Mouse (Mus musculus) right cerebral cortex, postnatal 36 days (tissue): ENCODE results near the gene Hs3st1.
"Not testable (repeated sequence)": the region's sequence is repeated elsewhere in the genome, so short reads cannot be mapped to it uniquely, and the experiment has no call there.

Source experiments
- DNase-seq, 2 experiments: peaks; one replicate each; pipeline ENCODE4 v3.0.0; 2022; ENCODE audit warnings: low spot score in 2 of 2, mixed read lengths in 1 of 2

Hs3st1 gene

DNA sequence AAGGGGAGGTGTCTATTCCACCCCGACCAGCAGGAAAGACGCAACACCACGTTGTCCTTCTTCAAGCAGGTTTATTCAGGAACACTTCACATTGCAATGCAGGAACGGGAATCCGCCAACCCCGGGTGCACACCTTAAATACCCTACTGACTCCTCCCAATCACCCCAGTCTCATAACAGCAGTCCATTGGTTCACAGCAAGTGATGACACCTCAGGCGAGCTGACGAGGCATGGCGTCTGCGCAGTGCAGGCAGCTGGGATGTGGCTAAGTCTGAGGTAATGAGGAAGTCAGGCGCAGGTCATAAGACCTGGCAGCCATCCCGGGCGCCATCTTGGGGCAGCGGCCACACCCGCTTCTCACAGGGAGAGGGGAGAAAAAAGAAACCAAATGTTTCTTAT is at the start of gene Hs3st1:
Gene Hs3st1, minus strand, starts transcription at position 101 of the 400 bp plus-strand sequence.
- not testable (repeated sequence) for DNase-seq

DNA sequence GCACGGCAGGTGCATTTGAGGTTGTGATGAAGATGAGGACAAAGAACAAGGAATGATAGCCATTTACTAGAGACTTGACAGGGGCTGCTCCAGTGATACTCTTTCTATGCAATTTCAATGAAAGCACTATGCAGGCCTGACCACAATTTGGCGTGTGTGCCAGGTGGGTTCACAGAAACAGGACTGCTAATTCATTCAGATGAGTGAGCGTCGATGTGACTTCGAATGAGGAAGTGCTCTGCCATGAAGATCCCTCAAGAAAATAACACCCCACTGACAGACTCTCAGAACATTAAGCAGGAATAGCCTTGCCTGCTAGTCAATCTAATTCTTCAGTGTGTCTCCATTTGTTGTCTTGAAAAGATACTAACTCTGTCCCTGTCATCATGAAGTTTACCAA is 49.4 kb upstream of the Hs3st1 start:
- DNase-seq = no peak

DNA sequence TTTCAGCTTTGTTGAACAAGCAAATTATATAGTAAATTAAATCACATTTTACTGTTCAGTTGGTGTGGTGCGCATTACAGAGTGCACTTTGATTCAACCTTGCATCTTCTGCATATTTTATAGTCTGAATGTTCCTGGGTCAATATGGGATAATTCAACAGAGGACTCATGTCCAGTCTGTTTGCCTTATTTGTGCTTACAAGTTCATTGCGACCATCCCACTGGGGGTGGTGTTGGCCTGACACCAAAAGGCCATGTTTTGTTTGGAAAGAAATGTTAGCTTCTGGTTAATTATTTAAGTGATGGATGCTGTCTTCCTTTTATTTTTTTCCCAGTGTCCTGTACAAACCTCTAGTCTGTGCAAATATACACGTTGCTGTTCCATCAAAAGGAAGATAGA is 48.7 kb upstream of the Hs3st1 start:
- no peak for DNase-seq

DNA sequence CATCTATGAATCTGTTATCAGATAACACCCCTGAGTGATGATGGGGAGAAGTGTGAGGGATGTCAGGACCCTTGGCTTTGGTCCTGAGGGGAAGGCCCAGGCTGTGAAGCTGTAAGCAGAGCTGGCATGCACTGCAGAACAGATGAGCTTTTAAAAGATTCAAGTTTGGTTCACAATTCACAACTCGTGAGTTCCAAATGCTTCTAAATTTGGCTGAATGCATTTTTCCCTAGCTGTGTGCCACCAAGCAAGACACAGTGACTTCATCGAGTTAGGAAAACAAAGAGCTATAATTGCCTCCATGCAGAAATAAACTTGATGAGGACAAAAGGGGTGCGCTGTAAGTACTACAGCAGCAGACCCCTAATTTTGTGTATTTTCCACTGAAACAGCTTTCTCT is 48.2 kb upstream of the Hs3st1 start:
- peak in 1 of 2 experiments; percentile 49 for DNase-seq

DNA sequence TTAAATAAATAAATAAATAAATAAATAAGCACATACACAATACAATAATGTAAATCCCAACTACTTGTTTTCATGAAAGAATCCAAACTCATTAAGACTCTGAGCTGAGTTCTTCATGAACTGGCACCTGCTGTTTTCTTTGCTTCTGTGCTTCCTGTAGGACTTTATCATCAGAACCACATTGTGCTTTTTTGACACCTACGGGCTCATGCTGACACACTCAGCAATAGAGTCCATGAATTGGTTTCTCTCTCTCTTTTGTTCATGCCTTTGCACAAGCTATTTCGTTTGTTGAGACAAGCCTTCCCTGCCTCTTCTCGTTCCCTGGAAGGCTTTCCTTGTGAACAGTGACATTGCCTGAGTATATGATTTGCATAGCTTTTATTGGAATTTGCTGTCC is 46.8 kb upstream of the Hs3st1 start:
- no peak for DNase-seq

DNA sequence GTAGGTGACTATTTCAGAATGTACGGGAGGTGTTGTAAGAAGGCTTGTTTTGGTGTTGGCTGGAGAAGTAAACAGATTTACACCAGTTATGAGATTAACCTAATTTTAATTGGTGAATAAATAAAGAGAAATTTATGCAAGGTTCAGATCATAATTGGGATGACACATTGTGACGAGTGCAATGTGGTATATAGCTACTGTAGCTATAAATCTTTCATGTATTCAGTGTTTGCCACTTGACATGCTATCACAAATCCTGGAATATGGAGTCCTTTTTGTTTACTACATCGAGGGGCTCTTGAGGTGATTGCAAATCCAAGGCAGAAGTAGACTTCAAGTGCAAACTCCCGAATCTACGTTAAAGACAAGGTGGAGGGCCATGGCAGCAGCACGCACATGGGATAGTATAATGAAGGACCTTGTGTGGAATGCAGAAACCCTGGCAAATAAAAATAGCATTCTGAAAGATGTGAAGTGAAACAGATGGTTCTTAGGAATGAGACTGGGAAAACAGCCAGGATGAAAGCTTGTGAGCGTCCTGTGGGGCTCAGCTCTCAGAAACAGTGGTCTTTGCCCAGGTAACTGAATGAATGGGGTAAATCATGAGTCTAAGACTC is 21.9 kb upstream of the Hs3st1 start:
- DNase-seq = no peak

DNA sequence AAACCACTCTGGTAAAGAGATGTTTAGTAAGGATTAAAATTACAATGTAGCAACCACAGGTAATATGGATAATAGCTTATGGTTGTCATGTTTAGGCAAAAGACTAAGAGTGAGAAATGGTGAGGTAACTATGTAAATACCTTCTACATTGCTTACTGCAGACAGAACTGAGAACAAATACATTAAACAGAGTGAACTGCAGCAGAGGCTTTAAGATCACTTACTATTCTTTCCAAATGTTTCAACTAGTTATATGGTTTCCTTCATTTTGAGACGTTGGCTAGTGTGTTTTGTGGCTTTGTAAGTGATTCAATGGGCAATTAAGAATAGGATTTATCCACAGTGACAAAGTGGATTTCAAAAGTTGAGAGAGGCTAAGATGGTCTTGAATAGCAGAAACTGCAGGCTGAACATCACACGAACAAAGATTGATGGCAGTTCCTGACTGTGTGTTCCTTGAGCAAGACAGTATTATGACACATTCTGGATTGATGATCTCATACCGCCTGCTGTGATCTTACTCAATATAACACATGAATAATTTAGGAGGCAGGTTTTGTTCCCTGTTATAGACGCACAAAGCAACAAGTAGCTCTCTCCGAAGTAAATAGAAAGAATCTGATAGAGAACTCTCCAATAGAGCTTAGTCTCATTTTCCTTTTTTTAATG is 16.5 kb upstream of the Hs3st1 start:
- DNase-seq = no peak

DNA sequence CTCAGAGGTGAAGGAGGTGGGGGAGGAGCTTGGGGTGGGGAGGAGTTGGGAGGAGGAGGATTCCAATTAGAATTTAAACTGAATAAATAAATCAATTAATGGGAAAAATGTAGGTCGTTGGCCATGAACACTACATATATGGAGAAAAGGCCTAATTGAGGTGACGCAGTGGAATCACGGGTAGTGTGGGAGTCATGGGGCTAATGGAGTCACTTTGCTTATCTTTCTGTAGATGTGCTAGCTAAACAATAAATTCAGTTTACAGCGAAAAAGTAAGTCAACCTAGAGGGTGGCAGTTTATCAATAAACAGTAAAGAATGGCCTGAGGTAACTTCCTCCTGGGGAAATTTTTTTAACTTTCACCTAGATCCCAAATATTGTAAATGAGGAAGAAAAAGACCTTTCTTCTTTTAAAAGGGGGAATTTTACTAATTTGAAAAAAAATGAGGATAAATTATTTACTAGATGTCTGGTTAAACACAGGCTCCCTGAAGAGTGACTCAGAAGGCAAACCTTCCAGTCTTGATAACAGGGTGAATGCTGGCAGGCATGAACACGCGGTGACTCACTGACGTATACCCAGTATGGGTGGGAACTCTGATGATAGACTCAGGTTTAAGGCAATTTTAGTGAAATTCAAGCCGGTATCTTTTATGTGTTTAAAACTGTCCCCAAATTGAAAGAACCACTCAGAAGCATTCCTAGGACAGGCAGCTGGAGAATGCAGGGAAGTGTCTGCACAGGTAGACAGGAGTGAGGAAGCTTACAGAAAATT is 6.6 kb upstream of the Hs3st1 start:
- DNase-seq = no peak

DNA sequence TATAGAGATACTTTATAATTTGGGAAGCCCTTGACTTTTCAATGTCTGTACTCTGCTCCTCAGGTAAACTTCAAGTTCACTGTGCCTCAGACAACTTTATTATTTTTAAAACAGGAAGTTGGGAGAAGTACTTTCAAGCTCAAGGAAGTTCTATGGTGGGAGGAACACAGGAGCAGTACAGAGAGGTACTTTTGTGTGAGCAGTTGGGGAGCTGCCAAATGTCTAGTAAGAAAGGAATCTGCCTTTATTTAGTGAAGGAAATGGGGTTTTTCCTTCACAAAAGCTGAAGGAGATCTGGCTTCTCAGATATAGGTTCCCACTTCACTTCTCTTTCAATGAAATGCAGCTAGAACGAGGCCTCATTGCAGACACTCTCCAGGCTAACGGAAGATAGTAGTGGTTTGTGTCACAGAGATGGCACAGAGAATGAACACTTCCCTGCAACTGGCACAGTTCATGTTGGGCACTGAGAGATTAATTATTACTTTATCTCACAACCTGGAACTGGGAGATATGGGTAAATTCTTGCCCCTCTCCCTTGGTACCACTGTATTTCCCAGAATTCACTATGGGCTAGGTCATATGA is 3.7 kb upstream of the Hs3st1 start:
- DNase-seq = no peak

DNA sequence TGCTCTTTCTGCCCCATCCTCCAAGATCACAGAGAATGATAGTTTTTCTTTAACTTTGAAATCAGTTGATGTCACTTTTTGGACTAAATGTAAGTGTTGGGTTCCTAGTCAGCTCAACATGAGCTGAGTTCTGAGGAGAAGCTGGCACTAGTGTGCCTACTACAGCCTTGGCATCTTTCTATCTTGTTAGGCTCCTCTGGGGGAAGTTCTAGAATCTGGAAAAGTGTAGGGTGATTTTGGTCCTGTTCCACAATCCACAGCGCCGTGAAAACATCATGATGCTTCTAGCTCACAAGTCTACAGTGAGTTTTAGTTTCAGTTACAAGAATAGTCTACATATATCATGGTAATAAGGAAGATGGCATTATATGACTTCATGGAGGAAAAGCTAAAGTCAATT is 18.4 kb downstream of the Hs3st1 start:
- no peak for DNase-seq

DNA sequence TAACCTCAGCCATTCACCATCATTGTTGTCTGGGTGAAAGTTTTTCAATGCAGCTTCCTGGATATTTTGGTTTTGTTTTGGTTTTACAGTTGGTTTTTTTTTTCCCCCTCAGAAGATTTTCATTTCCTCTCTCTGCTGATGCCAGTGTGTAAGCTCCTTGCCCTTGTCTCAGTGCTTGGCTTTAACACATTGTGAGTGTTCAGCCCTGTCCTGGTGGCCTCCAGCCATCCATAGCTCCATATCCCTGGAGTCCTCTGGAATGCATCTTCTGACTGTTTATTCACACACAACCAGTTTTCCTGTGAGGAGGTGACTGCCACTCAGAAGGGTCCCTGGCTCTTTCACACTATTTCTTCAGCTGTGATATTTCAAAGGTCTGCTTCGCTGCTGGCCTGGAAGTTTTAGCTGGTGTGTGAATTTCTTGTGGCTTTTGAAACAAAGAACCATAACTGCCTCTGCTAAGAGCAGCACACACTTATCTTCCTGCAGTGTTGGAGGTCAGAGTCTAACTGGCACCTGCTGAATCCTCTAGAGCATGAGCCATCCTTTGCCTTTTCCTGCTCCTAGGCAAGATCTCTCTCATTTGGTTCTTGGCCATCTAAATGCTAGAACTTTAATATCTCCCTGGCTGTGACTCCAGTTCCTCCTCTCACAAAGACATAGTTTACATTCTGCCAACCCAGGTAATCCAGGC is 21.4 kb downstream of the Hs3st1 start:
- no peak for DNase-seq

DNA sequence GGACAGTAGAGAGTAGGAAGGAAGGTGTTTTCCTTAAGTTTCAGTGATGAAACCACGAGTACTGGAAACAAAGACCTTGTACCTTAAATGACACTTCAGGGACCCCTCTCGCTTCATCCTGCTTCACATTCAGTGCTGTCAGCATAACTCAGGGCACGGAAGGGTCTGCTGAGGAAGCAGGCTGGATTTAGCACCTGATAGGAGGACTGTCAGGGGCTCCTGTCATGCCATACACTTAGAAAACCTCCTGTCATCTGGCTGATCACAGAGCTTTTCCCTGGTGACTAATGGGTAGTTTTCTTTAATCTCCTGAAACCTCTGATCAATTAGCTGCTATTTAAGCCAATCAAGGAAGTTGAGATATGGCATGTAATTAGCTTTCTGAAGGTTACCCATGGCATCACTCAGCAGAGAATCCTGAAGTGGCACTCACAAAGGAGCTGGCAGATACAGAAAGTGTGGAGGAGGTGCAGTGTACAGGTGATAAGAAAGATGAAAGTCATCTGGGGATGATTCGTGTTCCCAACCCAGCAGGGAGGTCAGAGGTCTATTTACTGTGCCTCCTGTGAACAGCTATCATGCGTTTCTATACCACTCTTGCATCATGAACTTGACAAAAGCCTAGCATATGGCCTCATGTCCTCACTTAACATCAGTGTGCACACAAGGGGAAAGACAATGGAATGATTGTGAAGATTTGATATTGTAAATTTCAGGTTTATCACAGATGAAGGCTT is 22.1 kb downstream of the Hs3st1 start:
- DNase-seq = no peak

DNA sequence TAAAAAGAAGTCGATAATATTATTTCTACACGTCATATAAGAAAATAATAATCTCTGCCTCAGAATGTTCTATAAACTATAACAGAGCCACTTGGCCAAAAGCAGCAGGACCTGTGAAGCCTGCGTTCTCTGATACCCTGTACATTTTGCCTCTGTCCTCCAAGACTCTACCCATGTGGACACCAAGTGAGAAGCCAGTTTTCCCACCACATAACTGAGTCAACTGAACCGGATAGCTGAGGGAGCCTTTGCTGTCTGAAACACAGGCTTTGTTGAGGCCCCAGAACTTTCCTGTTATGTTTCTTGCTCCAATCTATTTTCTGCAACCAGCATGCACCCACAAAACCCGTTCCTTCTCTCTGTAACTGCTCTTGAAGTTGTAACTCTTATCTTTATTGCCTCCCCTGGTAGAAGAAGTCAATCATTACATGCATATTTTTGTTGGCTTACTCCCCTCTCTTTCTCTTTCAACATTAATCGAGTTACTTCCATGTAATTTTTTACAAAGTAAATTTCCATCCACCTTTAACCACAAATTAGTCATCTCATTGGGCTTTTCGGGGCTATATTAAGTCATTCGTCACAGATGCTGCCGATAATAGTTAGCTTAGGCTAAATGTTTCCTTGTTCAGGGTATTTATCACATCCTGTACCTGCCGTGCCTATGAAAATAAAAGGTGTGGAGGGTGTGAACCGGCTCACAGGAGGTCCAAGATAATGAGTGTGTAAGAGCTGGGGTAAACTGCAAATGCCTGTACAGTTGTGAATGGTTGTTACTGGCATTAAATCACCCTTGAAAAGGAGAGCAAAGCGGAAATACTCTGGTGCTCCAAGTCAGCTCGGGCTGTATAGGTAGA is 39.4 kb downstream of the Hs3st1 start:
- DNase-seq = no peak

DNA sequence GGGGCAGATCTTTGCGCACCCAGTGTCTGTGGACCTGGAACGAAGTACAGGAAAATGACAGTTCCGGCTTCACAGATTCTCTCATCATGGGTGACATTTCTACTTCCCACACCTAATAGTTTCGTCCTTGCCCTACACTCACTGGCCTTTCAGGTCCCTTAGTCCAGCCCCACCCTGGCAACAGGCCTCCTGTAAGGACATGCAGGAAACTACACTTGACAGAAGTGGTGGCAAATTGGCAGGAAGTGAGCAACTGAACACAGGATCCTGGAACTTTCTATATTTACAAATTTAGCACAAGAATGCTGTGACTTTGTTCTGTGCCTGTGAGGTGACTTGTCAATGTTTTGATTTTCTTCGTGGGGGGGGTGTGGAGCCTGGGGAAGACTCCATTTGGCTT is 40.1 kb downstream of the Hs3st1 start:
- DNase-seq = no peak

DNA sequence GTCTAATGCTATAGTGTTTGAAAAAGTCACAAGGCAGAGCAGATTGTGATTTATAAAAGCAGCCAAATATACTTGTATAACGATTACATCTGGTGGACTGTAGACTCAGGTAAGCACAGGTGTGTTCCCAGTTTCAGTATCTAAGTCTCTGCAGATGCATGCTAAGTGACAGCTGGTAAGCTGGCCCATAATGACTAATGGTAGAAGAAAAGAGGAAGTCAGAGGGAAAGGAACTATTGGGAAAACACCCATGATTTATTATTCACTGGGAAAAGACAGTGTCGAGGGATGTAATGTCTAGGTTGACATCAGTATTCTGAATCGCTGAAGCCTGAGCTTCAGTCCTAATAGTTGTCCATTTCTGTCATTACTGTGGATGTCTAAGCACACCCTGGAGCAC is 49.7 kb downstream of the Hs3st1 start:
- DNase-seq = no peak

DNA sequence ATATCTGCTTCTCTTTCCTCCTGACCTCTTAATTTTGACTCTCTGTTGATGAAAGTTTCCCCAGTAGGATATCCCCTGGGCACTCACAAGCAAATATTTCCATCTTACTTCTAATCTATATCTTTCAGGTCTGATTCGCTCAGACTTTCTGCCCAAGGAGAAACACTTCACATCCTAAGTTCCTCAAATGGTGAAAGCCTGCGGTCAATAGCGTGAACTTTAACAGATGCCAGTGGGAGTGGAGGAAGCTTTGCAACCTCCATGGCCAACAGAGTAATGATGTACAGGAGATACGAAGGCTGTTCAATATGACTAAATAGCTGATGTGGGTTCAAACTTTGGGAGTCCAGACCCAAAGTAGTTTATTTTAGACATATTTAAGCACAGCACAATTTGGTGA is 94.4 kb downstream of the Hs3st1 start:
- DNase-seq = no peak

DNA sequence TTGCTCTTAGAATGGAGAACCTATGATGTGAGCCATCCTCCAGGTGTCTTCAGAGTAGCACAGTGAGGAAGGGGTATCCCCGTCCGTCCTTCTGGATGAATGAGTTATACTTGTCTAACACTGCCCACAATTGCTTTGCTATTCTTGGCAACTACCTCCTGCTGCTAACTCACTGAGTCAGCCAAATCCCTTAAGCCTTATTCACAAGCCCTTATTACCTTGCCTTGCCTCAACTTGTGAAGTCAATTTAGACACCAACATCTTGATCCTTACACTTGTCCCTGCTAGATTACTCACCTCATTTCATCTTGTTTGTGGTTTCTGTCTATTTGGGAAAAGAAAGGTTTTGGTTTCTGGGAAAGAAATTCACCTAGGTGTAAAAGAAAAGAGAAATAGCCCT is 95.9 kb downstream of the Hs3st1 start:
- DNase-seq = no peak

DNA sequence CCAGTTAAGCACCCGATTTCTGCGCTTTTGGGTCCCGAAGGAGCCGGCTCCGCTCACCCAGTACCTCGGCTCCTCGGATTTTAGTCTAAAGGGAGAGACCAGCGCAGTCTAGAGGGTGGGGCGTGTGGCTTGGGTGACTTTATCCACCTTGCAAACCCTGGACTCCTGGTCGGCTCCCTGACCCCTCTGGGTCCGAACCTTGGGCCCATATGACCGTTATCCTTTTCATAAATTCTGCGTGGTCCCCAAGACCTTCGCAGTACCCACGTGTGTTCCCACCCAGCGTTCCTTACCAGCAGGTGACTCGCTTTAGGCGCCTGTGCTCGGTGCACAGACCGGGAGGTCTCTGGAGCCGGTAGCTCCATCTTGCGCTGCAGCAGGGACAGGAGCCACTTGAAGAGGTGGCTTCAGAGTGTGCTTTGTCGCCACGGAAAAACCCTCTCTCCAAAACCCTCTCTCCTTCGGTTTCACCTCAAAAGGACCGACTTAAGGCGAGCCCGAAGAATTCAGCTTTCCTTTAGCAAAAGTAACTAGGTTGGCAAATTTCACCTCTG is 110.4 kb downstream of the Hs3st1 start:
- no peak for DNase-seq

DNA sequence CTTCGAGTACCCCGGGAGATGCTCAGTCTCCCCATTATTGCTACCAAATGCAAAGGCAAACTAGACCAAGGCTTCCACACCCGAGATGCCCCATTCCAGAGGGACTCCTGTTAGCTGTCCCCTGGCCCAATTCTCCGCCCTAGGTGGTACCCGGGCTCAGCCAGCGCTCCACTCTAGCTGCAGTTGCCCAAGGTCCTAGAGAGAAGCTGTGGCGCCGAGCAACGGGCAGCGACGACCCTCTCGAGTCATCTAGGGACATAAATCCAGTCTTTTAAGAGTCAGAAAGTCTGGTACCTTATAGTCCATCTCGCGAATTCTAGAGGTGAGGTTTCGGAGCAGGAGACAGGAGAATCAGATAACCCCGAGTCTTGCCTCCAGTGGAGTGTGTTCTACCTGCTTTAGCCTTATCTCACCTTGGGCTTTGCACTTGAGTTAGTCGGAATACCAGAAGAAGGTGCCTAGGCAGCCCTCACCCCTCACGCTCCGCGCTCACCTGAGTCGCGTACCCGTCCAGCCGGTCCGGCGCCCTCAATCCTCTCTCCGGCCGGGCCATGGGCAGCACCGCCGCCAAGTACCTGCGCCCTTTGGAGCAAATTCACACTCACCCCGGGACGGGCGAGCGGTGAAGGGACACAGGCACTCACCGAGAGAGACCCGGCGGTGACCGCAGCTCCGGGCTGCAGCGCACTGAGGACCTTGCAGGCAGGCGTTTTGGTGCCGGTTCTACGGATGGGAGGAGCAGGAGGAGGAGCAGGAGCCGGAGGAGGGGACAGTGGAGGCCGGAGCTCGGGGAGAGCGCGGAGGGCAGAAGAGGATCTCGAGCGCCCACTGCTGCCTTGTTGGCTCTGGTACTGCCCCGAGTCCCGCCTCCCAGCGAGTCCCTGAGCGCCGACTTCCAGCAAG is 111.1 kb downstream of the Hs3st1 start:
- peak; percentile 88 to 90 for DNase-seq
